Mouse (Mus musculus) neural tube, embryonic 12.5 days (tissue): Measurements from ENCODE around the gene Spon1. TPM values are rescaled to one million over a fixed set of nuclear protein-coding genes. Genes with fewer than 3 reads are reported as not detected.
A peak's percentile ranks its signal among the peaks of the same experiment; 100 is the strongest.

ENCODE experiments used
- ATAC-seq: fragments of 200-750 bp; cut with Nextera tagmentation; 2 replicates; pipeline ENCODE4 v1.8.0; 2017; ENCODE audit warnings: low read depth, mild to moderate bottlenecking, moderate TSS enrichment, moderate library complexity; ENCODE audit not compliant: low FRiP score
- H3K27ac ChIP-seq: fragments of 300-500 bp; sonication (generic); 2 replicates; pipeline ENCODE4 v1.5.1; 2016
- H3K27me3 ChIP-seq: fragments of 300-500 bp; sonication (generic); replicated peaks from 2 replicates; pipeline ENCODE4 v1.6.1; 2016; ENCODE audit warnings: mild to moderate bottlenecking
- H3K36me3 ChIP-seq: fragments of 300-500 bp; sonication (generic); 2 replicates; pipeline ENCODE4 v1.6.1; 2016; ENCODE audit warnings: mild to moderate bottlenecking
- H3K4me1 ChIP-seq: fragments of 300-500 bp; sonication (generic); 2 replicates; pipeline ENCODE4 v1.6.1; 2016
- H3K4me2 ChIP-seq: fragments of 300-500 bp; sonication (generic); replicated peaks from 2 replicates; pipeline ENCODE4 v1.6.1; 2016; ENCODE audit warnings: mild to moderate bottlenecking
- H3K4me3 ChIP-seq: fragments of 300-500 bp; sonication (generic); 2 replicates; pipeline ENCODE4 v1.5.1; 2016
- H3K9ac ChIP-seq: fragments of 300-500 bp; sonication (generic); 2 replicates; pipeline ENCODE4 v1.6.1; 2016; ENCODE audit warnings: mild to moderate bottlenecking
- H3K9me3 ChIP-seq: fragments of 300-500 bp; sonication (generic); 2 replicates; pipeline ENCODE4 v1.6.1; 2016; ENCODE audit warnings: mild to moderate bottlenecking
- WGBS: fragments of 180-500 bp; shearing (Covaris S2); methylation state at CpG from one replicate; pipeline ENCODE4 v1.1.7; 2016; 5-methylcytosine and 5-hydroxymethylcytosine counted together
- polyA plus RNA-seq: library from polyadenylated mRNA; unstranded; fragments of >200 nt; fragmentation: Nextera tagmentation; extraction: Ambion mirVana; gene quantifications from 2 replicates; pipeline ENCODE4 v1.2.1, GENCODE M21; 2016

Gene Spon1
- polyA plus RNA-seq, 1 experiment from 2014 or later, result 86.4 TPM

- no peak for ATAC-seq
- 15% methylated on average over 1 of the region's 1 CpGs for WGBS
- Histone ChIP-seq H3K4me3 (no peak overlapping the region), H3K4me1 (no peaks in the 10 kb centered on the region), H3K27ac (no peak overlapping the region), H3K9ac (no peak overlapping the region), H3K27me3 (peaks cover 7% of the 10 kb centered on the region; the same call in 1 of the 2 replicates), H3K36me3 (no peaks in the 10 kb centered on the region), H3K9me3 (peaks cover 6% of the 10 kb centered on the region; the same call in 1 of the 2 replicates), H3K4me2 (no peak overlapping the region)
These were observed 6.6 kb upstream of the Spon1 start for GRCm38 (mm10) chr7:113759212-113759611.

- peak overlapping the region; percentile 95 for H3K4me2 ChIP-seq
- H3K9ac ChIP-seq, result no peak overlapping the region
- H3K4me1 ChIP-seq, result peaks cover 18% of the 10 kb centered on the region; the same call in 1 of the 2 replicates
- peaks cover 47% of the 10 kb centered on the region for H3K27me3 ChIP-seq
- 85% methylated on average over 5 of the region's 5 CpGs for WGBS
- H3K9me3 ChIP-seq, result peaks cover 6% of the 10 kb centered on the region; the same call in 1 of the 2 replicates
- H3K4me3 ChIP-seq, result no peak overlapping the region
- no peak overlapping the region for H3K27ac ChIP-seq
- ATAC-seq, result no peak
- H3K36me3 ChIP-seq, result no peaks in the 10 kb centered on the region
These were observed 665 bp upstream of the Spon1 start for GRCm38 (mm10) chr7:113765133-113765532.

- WGBS, result under 1% methylated on average over 27 of the region's 27 CpGs
- Histone ChIP-seq H3K27ac (no peak overlapping the region), H3K27me3 (peaks cover 40% of the 10 kb centered on the region)
These were observed 722 bp downstream of the Spon1 start for GRCm38 (mm10) chr7:113766498-113766941.

GRCm38 (mm10) chr7:113767546-113767945 lies 1.7 kb downstream of the Spon1 start:
- Histone ChIP-seq H3K4me3 (peak overlapping the region; percentile 15), H3K4me2 (peak overlapping the region; percentile 95), H3K4me1 (peaks cover 18% of the 10 kb centered on the region; the same call in 1 of the 2 replicates), H3K36me3 (no peaks in the 10 kb centered on the region), H3K9ac (no peak overlapping the region), H3K9me3 (peaks cover 6% of the 10 kb centered on the region; the same call in 1 of the 2 replicates), H3K27me3 (peaks cover 40% of the 10 kb centered on the region), H3K27ac (no peak overlapping the region)
- WGBS, result 18% methylated on average over 6 of the region's 6 CpGs
- ATAC-seq, result no peak

More at GRCm38 (mm10) chr7:113766498-113766941, 722 bp downstream of the Spon1 start:
- H3K4me1 ChIP-seq, result peaks cover 18% of the 10 kb centered on the region; the same call in 1 of the 2 replicates
- H3K9ac ChIP-seq, result peak overlapping the region; percentile 64
- H3K4me2 ChIP-seq, result peak overlapping the region; percentile 95
- peaks cover 6% of the 10 kb centered on the region; the same call in 1 of the 2 replicates for H3K9me3 ChIP-seq
- ATAC-seq, result peak; percentile 38
- H3K36me3 ChIP-seq, result no peaks in the 10 kb centered on the region
- peak overlapping the region; percentile 53 for H3K4me3 ChIP-seq

- H3K36me3 ChIP-seq, result no peaks in the 10 kb centered on the region
- peaks cover 40% of the 10 kb centered on the region for H3K27me3 ChIP-seq
- peaks cover under 1% of the 10 kb centered on the region; the same call in 1 of the 2 replicates for H3K9me3 ChIP-seq
- no peak overlapping the region for H3K9ac ChIP-seq
- no peak overlapping the region for H3K27ac ChIP-seq
- peak overlapping the region; percentile 95 for H3K4me2 ChIP-seq
- peak overlapping the region; percentile 15; the same call in 1 of the 2 replicates for H3K4me3 ChIP-seq
- WGBS, result 67% methylated on average over 6 of the region's 6 CpGs
- H3K4me1 ChIP-seq, result peaks cover 18% of the 10 kb centered on the region; the same call in 1 of the 2 replicates
- ATAC-seq, result no peak
These were observed 2.6 kb downstream of the Spon1 start for GRCm38 (mm10) chr7:113768174-113768935.

GRCm38 (mm10) chr7:113769281-113769680 lies 3.5 kb downstream of the Spon1 start:
- no peak for ATAC-seq
- no peak overlapping the region for H3K27ac ChIP-seq
- no peak overlapping the region for H3K4me3 ChIP-seq
- peak overlapping the region; percentile 95 for H3K4me2 ChIP-seq
- peaks cover 40% of the 10 kb centered on the region for H3K27me3 ChIP-seq
- no peak overlapping the region for H3K9ac ChIP-seq
- H3K9me3 ChIP-seq, result no peaks in the 10 kb centered on the region
- 7% methylated on average over 6 of the region's 6 CpGs for WGBS
- peaks cover 18% of the 10 kb centered on the region; the same call in 1 of the 2 replicates for H3K4me1 ChIP-seq
- H3K36me3 ChIP-seq, result no peaks in the 10 kb centered on the region

- no peak for ATAC-seq
These were observed 6.3 kb downstream of the Spon1 start for GRCm38 (mm10) chr7:113772135-113772534.

GRCm38 (mm10) chr7:113773436-113773835 lies 7.6 kb downstream of the Spon1 start:
- 53% methylated on average over 8 of the region's 8 CpGs for WGBS
- H3K9me3 ChIP-seq, result no peaks in the 10 kb centered on the region
- no peak for ATAC-seq
- no peak overlapping the region for H3K4me2 ChIP-seq
- peaks cover 8% of the 10 kb centered on the region; the same call in 1 of the 2 replicates for H3K27me3 ChIP-seq
- H3K4me3 ChIP-seq, result no peak overlapping the region
- no peaks in the 10 kb centered on the region for H3K4me1 ChIP-seq
- H3K36me3 ChIP-seq, result no peaks in the 10 kb centered on the region
- H3K27ac ChIP-seq, result no peak overlapping the region
- no peak overlapping the region for H3K9ac ChIP-seq

More at GRCm38 (mm10) chr7:113772135-113772534, 6.3 kb downstream of the Spon1 start:
- Histone ChIP-seq H3K27ac (no peak overlapping the region), H3K36me3 (no peaks in the 10 kb centered on the region), H3K4me3 (no peak overlapping the region), H3K9ac (no peak overlapping the region), H3K27me3 (peaks cover 18% of the 10 kb centered on the region), H3K4me2 (no peak overlapping the region), H3K4me1 (0 out of 2 replicates have a peak, but pooled peaks cover 2% of the 10 kb centered on the region), H3K9me3 (no peaks in the 10 kb centered on the region)
- 89% methylated on average over 2 of the region's 2 CpGs for WGBS

- no peaks in the 10 kb centered on the region for H3K4me1 ChIP-seq
- ATAC-seq, result peak; percentile 41; the same call in 1 of the 2 replicates
- H3K9me3 ChIP-seq, result no peaks in the 10 kb centered on the region
- H3K9ac ChIP-seq, result no peak overlapping the region
- H3K36me3 ChIP-seq, result no peaks in the 10 kb centered on the region
- no peak overlapping the region for H3K4me3 ChIP-seq
- H3K27me3 ChIP-seq, result peaks cover 3% of the 10 kb centered on the region; the same call in 1 of the 2 replicates
- no peak overlapping the region for H3K27ac ChIP-seq
- 20% methylated on average over 7 of the region's 7 CpGs for WGBS
- H3K4me2 ChIP-seq, result no peak overlapping the region
These were observed 8.2 kb downstream of the Spon1 start for GRCm38 (mm10) chr7:113774039-113774438.

- H3K27ac ChIP-seq, result no peak overlapping the region
- no peak overlapping the region for H3K4me3 ChIP-seq
- ATAC-seq, result no peak
- H3K4me1 ChIP-seq, result no peaks in the 10 kb centered on the region
- H3K36me3 ChIP-seq, result no peaks in the 10 kb centered on the region
- 91% methylated on average over 3 of the region's 3 CpGs for WGBS
- H3K27me3 ChIP-seq, result no peaks in the 10 kb centered on the region
- no peak overlapping the region for H3K9ac ChIP-seq
- no peak overlapping the region for H3K4me2 ChIP-seq
- H3K9me3 ChIP-seq, result no peaks in the 10 kb centered on the region
These were observed 9.1 kb downstream of the Spon1 start for GRCm38 (mm10) chr7:113774906-113775305.

- 97% methylated on average over 6 of the region's 6 CpGs for WGBS
- Histone ChIP-seq H3K4me3 (no peak overlapping the region), H3K4me1 (no peaks in the 10 kb centered on the region), H3K27ac (no peak overlapping the region), H3K36me3 (no peaks in the 10 kb centered on the region), H3K9ac (no peak overlapping the region), H3K4me2 (no peak overlapping the region), H3K9me3 (no peaks in the 10 kb centered on the region), H3K27me3 (no peaks in the 10 kb centered on the region)
- no peak for ATAC-seq
These were observed 12.7 kb downstream of the Spon1 start for GRCm38 (mm10) chr7:113778546-113778945.

GRCm38 (mm10) chr7:113780286-113780685 lies 14.5 kb downstream of the Spon1 start:
- Histone ChIP-seq H3K36me3 (no peaks in the 10 kb centered on the region), H3K9me3 (no peaks in the 10 kb centered on the region), H3K4me2 (no peak overlapping the region), H3K9ac (no peak overlapping the region), H3K4me3 (no peak overlapping the region), H3K4me1 (no peaks in the 10 kb centered on the region), H3K27me3 (no peaks in the 10 kb centered on the region), H3K27ac (no peak overlapping the region)
- ATAC-seq, result no peak
- WGBS, result 90% methylated on average over 5 of the region's 5 CpGs
